Mouse (Mus musculus) retina, postnatal 7 days (tissue): Measurements from ENCODE around the gene Dnajc9.

ENCODE experiments used
- DNase-seq: peaks from one replicate; pipeline ENCODE4 v3.0.0-alpha.2; 2012; ENCODE audit warnings: low read depth, low spot score

The Dnajc9 gene

GRCm38 (mm10) chr14:20363230-20363629 is 25.5 kb downstream of the Dnajc9 start:
- no peak for DNase-seq

DNA sequence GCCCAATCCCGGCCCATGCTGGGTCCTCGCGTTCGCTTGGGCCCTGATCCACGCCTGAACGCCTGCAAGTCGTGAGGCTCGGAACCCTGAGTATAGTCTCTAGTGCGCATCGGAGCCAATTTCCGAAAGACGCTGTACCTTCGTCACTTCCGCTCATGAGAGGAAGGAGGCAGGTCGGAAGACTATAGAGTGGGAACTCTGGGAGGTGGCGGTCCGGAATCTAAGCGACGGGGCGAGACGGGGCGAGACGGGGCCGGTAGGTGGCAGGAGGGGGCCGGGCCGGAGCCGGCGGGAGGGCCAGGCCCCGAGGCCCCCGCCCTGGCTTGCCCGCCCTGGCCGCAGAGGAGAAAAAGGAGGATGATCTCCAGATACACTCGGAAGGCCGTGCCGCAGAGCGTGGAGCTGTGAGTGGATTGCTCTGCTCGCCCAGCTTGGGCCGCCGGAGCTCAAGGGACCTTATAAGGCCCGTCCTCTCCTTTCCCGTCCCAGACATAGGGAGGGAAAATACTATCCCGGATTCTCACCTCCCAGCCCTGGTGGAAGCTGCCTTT is 40.6 kb downstream of the Dnajc9 start, which contains the start of the genes Ecd and Fam149b:
Gene Ecd, minus strand, starts transcription at position 131 of the 551 bp plus-strand sequence.
Gene Fam149b, plus strand, starts transcription at position 172 of the 551 bp plus-strand sequence.
- DNase-seq = peak; percentile 98

- DNase-seq = no peak
These were observed 41.2 kb downstream of the Dnajc9 start for GRCm38 (mm10) chr14:20347441-20347990.

GRCm38 (mm10) chr14:20345885-20346284 is 42.8 kb downstream of the Dnajc9 start:
- DNase-seq = no peak

- no peak for DNase-seq
These were observed 47.8 kb downstream of the Dnajc9 start for GRCm38 (mm10) chr14:20340866-20341265.

- peak; percentile 16 for DNase-seq
These were observed 48.6 kb downstream of the Dnajc9 start for GRCm38 (mm10) chr14:20340149-20340548.

DNA sequence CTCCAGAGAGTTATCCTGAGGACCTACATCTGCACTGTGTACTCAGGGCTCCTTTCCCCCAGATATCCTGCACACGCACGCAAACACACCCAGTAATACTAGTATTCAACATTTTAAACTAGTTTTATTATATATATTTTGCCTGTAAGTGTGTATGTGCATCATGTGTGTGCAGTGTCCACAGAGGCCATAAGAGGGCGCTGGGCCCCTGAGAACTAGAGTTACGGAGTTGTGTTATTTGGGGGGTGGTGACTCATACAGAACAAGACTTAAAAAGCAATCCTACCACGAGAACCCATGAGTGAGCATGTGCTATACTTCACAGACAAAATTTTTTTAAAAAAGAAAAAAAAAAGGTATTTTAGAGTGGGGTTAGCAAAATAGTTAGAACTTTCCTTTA is 49.3 kb downstream of the Dnajc9 start:
- DNase-seq = no peak
